Mouse (Mus musculus) intestine, postnatal 0 days (tissue): ENCODE data around the gene Eif4g1. TPM values are rescaled to one million over a fixed set of nuclear protein-coding genes. Genes with fewer than 3 reads are reported as not detected.
A peak's percentile ranks its signal among the peaks of the same experiment; 100 is the strongest.

ENCODE experiments used
- ATAC-seq: fragments of 200-750 bp; cut with Nextera tagmentation; 2 replicates; pipeline ENCODE4 v1.8.0; 2017; ENCODE audit warnings: mild to moderate bottlenecking, moderate TSS enrichment, moderate library complexity
- H3K27ac ChIP-seq: fragments of 300-500 bp; sonication (generic); 2 replicates; pipeline ENCODE4 v1.5.1; 2014; ENCODE audit warnings: mild to moderate bottlenecking, low read depth, low read length, moderate library complexity
- H3K27me3 ChIP-seq: fragments of 300-500 bp; sonication (generic); replicated peaks from 2 replicates; pipeline ENCODE4 v1.6.1; 2014; ENCODE audit warnings: low read length, mixed read lengths; ENCODE audit not compliant: control insufficient read depth, insufficient read depth
- H3K36me3 ChIP-seq: fragments of 300-500 bp; sonication (generic); 2 replicates; pipeline ENCODE4 v1.6.1; 2014; ENCODE audit warnings: mild to moderate bottlenecking, moderate library complexity; ENCODE audit not compliant: control insufficient read depth, insufficient read depth
- H3K4me1 ChIP-seq: fragments of 300-500 bp; sonication (generic); replicated peaks from 2 replicates; pipeline ENCODE4 v1.6.1; 2014; ENCODE audit warnings: antibody characterized with exemption, low read length, mixed read lengths; ENCODE audit not compliant: control insufficient read depth, insufficient read depth
- H3K4me2 ChIP-seq: fragments of 300-500 bp; sonication (generic); replicated peaks from 2 replicates; pipeline ENCODE4 v1.6.1; 2014; ENCODE audit warnings: low read depth, mild to moderate bottlenecking, moderate library complexity
- H3K4me3 ChIP-seq: fragments of 300-500 bp; sonication (generic); 2 replicates; pipeline ENCODE4 v1.5.1; 2014; ENCODE audit warnings: low read depth, low read length
- H3K9ac ChIP-seq: fragments of 300-500 bp; sonication (generic); 2 replicates; pipeline ENCODE4 v1.6.1; 2014; ENCODE audit warnings: mild to moderate bottlenecking, low read depth, low read length
- H3K9me3 ChIP-seq: fragments of 300-500 bp; sonication (generic); 2 replicates; pipeline ENCODE4 v1.6.1; 2016; ENCODE audit warnings: mixed run types; ENCODE audit not compliant: control insufficient read depth
- CTCF ChIP-seq: sonication (generic); IDR thresholded peaks from 2 replicates; pipeline ENCODE4 v1.5.1; 2016; ENCODE audit warnings: low read depth, mild to moderate bottlenecking, control low read depth, antibody characterized with exemption, moderate library complexity
- whole genome bisulfite sequencing: fragments of 180-500 bp; shearing (Covaris S2); extraction: QIAGEN DNeasy Blood & Tissue Kit; methylation state at CpG from one replicate; pipeline ENCODE4 v1.1.7; 2014; 5-methylcytosine and 5-hydroxymethylcytosine counted together
- polyA plus RNA-seq: library from polyadenylated mRNA; unstranded; fragments of >200 nt; fragmentation: Nextera tagmentation; extraction: Ambion mirVana; gene quantifications from 2 replicates; pipeline ENCODE4 v1.2.1, GENCODE M21; 2015

Gene Eif4g1
- polyA plus RNA-seq, 1 experiment from 2014 or later, result 97.8 TPM

GRCm38 (mm10) chr16:20670291-20670690 is 2.2 kb downstream of the Eif4g1 start:
- H3K27ac ChIP-seq, result no peak overlapping the region
- no peak overlapping the region for H3K9ac ChIP-seq
- H3K36me3 ChIP-seq, result peaks cover 2% of the 10 kb centered on the region
- no peak for ATAC-seq
- H3K27me3 ChIP-seq, result no peaks in the 10 kb centered on the region
- 82% methylated on average over 3 of the region's 3 CpGs for WGBS
- TF ChIP-seq CTCF, result no peak
- no peaks in the 10 kb centered on the region for H3K9me3 ChIP-seq
- no peak overlapping the region for H3K4me2 ChIP-seq
- H3K4me1 ChIP-seq, result no peaks in the 10 kb centered on the region; the same call in 1 of the 2 replicates
- no peak overlapping the region for H3K4me3 ChIP-seq

GRCm38 (mm10) chr16:20671886-20672285 is 3.8 kb downstream of the Eif4g1 start:
- no peaks in the 10 kb centered on the region; the same call in 1 of the 2 replicates for H3K4me1 ChIP-seq
- peaks cover 17% of the 10 kb centered on the region for H3K36me3 ChIP-seq
- no peaks in the 10 kb centered on the region for H3K27me3 ChIP-seq
- no peaks in the 10 kb centered on the region for H3K9me3 ChIP-seq
- no peak for ATAC-seq
- peak overlapping the region; percentile 98; the same call in 1 of the 2 replicates for H3K27ac ChIP-seq
- H3K4me2 ChIP-seq, result peak overlapping the region; percentile 78
- no peak overlapping the region for H3K9ac ChIP-seq
- peak overlapping the region; percentile 93; the same call in 1 of the 2 replicates for H3K4me3 ChIP-seq
- TF ChIP-seq CTCF, result no peak
- 14% methylated on average over 6 of the region's 6 CpGs for WGBS

GRCm38 (mm10) chr16:20672500-20672902 is 4.4 kb downstream of the Eif4g1 start:
- TF ChIP-seq CTCF, result no peak
- peaks cover 24% of the 10 kb centered on the region for H3K36me3 ChIP-seq
- H3K9me3 ChIP-seq, result no peaks in the 10 kb centered on the region
- H3K27ac ChIP-seq, result peak overlapping the region; percentile 98
- H3K4me2 ChIP-seq, result peak overlapping the region; percentile 78
- under 1% methylated on average over 36 of the region's 38 CpGs for WGBS
- peak overlapping the region; percentile 95 for H3K9ac ChIP-seq
- no peaks in the 10 kb centered on the region for H3K27me3 ChIP-seq
- no peaks in the 10 kb centered on the region; the same call in 1 of the 2 replicates for H3K4me1 ChIP-seq
- ATAC-seq, result peak; percentile 89
- peak overlapping the region; percentile 93 for H3K4me3 ChIP-seq

GRCm38 (mm10) chr16:20672965-20673705 is 5.0 kb downstream of the Eif4g1 start:
- H3K4me1 ChIP-seq, result no peaks in the 10 kb centered on the region; the same call in 1 of the 2 replicates
- under 1% methylated on average over 43 of the region's 78 CpGs for WGBS
- H3K9me3 ChIP-seq, result no peaks in the 10 kb centered on the region
- H3K27ac ChIP-seq, result peak overlapping the region; percentile 98
- peak; percentile 74 for ATAC-seq
- no peak for TF ChIP-seq CTCF
- H3K9ac ChIP-seq, result peak overlapping the region; percentile 95
- H3K36me3 ChIP-seq, result peaks cover 28% of the 10 kb centered on the region
- no peaks in the 10 kb centered on the region for H3K27me3 ChIP-seq
- H3K4me2 ChIP-seq, result peak overlapping the region; percentile 78
- H3K4me3 ChIP-seq, result peak overlapping the region; percentile 93

- no peak for TF ChIP-seq CTCF
- peak overlapping the region; percentile 95 for H3K9ac ChIP-seq
- WGBS, result 1% methylated on average over 14 of the region's 14 CpGs
- peak; percentile 55 for ATAC-seq
- H3K27me3 ChIP-seq, result no peaks in the 10 kb centered on the region
- H3K9me3 ChIP-seq, result no peaks in the 10 kb centered on the region
- peak overlapping the region; percentile 93 for H3K4me3 ChIP-seq
- H3K36me3 ChIP-seq, result peaks cover 34% of the 10 kb centered on the region
- H3K4me1 ChIP-seq, result no peaks in the 10 kb centered on the region; the same call in 1 of the 2 replicates
- H3K4me2 ChIP-seq, result peak overlapping the region; percentile 78
- H3K27ac ChIP-seq, result peak overlapping the region; percentile 98
Measured at GRCm38 (mm10) chr16:20673706-20674303, 5.7 kb downstream of the Eif4g1 start.

- peak overlapping the region; percentile 93; the same call in 1 of the 2 replicates for H3K4me3 ChIP-seq
- peak overlapping the region; percentile 2; the same call in 1 of the 2 replicates for H3K27ac ChIP-seq
- H3K9ac ChIP-seq, result no peak overlapping the region
- H3K36me3 ChIP-seq, result peaks cover 48% of the 10 kb centered on the region
- no peaks in the 10 kb centered on the region; the same call in 1 of the 2 replicates for H3K4me1 ChIP-seq
- WGBS, result 75% methylated on average over 6 of the region's 6 CpGs
- no peak for TF ChIP-seq CTCF
- H3K27me3 ChIP-seq, result no peaks in the 10 kb centered on the region
- peak overlapping the region; percentile 78; the same call in 1 of the 2 replicates for H3K4me2 ChIP-seq
- H3K9me3 ChIP-seq, result no peaks in the 10 kb centered on the region
- ATAC-seq, result no peak
Measured at GRCm38 (mm10) chr16:20675213-20675612, 7.1 kb downstream of the Eif4g1 start.
